Mouse (Mus musculus): Measurements from ENCODE around the gene Gm5346.
"Not testable (repeated sequence)": the region's sequence is repeated elsewhere in the genome, so short reads cannot be mapped to it uniquely, and the experiment has no call there.

Gm5346 gene

DNA sequence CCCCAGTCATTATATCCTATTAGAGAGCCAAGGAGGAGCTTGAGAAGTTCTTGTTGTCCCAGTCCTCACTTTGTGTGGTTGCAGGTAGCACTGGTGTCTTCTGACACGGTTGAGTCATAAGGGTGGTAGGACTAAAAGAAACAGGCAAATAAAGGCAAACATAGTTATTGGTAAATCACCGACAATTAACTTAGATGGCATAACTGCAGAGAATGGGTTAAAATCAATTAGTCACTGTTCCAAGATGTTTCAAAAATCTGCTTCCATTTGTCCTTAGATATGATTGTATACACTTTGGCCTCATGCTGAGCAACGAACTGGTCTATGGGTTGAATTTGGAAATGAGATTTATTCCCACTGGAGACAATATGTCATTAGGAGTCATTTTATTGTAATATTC lies at the start of gene Gm5346:
Gm5346 (minus strand) TSS at position 101 of the 400 bp plus-strand sequence.
- no peak for DNase-seq (ENCODE audit: low spot score in 2 of 2)

DNA sequence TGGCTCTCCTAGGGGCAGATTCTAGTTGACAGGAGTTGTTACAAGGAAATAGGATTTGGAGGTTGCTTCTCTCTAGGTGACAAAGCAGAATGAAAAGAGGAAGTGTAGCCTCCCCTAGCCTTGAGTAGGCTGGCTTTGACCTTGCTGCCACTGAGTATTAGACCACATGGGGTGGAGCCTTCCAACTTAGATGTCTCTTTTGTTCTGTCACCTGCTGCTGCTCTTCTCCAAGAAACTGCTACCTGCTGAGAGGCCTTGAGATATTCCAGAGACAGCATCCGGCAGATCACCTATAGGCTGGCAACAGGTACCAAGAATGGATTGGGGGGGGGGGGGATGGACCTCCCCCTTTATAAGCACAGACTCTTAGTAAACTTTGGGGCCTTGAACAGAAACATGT lies 11.0 kb downstream of the Gm5346 start:
- no peak for DNase-seq (ENCODE audit: low spot score in 2 of 2)

DNA sequence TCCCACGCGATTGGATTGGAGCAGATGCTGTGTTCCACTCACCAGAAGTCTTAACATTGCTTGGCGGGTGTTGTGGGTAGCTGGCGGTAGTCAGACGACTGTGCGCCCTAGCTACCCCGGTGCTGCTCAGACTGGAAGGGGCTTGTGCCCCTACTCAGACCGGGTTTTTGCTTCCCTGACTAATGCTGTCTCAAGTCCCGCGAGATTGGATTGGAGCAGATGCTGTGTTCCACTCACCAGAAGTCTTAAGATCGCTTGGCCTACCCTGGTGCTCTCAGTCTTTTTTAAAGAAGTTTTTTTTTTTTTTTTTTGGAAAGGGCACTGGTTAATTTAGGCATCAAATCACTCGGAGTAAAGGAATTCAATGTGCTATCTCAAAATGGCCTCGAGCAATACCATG lies 23.4 kb downstream of the Gm5346 start:
- not testable (repeated sequence) for DNase-seq (ENCODE audit: low spot score in 2 of 2)

DNA sequence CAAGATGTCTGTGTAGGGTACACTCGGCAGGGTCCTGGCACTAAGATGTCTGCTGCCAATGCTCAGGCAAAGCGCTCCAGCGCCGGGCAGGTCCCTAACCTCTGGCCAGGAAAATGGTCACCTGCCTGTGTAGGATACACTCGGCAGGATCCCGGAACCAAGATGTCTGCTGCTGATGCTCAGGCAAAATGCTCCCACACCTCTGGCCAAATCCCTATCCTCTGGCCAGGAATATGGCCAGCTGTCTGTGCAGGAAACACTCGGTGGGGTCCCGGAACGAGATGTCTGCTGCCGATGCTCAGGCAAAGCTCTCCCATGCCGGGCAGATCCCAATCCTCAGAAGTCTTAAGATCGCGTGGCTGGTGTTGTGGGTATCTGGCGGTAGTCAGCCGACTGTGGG lies 23.9 kb downstream of the Gm5346 start:
- DNase-seq (ENCODE audit: low spot score in 2 of 2) = not testable (repeated sequence)

DNA sequence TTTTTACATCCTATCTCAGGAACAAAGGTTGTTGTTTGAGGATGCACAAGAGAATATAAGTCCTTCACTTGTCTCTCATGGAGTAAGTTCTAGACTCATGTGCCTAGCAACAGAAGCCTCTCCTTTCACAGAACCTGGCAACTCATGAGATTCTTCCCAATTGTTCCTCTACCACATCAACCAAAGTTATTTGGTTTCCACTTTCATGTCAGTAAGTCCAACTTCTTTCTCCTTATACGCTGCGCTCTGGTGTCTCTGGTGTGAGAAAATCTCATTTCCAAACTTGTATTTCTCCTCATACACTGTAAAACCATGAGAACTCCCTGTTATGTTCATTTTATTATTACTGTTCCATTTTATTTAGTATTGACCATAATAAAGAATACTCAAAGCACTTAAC lies 50.5 kb downstream of the Gm5346 start, which contains the start of gene Adam26a:
Adam26a (minus strand) TSS at position 101 of the 400 bp plus-strand sequence.
- DNase-seq (ENCODE audit: low spot score in 2 of 2) = not testable (repeated sequence)
